Mouse (Mus musculus): ENCODE data around the gene Elp5.

The Elp5 gene

GRCm38 (mm10) chr11:69991711-69992110 is 9.4 kb upstream of the Elp5 start:
- in situ Hi-C loops (cut with MseI, MboI): no loop called here

- in situ Hi-C loops (cut with MseI, MboI): no loop called here
Observed at GRCm38 (mm10) chr11:69990850-69991691, 8.8 kb upstream of the Elp5 start, which contains the start of gene Gabarap. Gabarap (plus strand) TSS chr11:69991143.

GRCm38 (mm10) chr11:69989949-69990348 is 7.6 kb upstream of the Elp5 start:
- in situ Hi-C loops (cut with MseI, MboI): no loop called here

GRCm38 (mm10) chr11:69984431-69984830 is 2.1 kb upstream of the Elp5 start:
- in situ Hi-C loops (cut with MseI, MboI): no loop called here

GRCm38 (mm10) chr11:69983377-69983776 is 1.1 kb upstream of the Elp5 start:
- in situ Hi-C loops (cut with MseI, MboI): no loop called here

- in situ Hi-C loops (cut with MseI, MboI): no loop called here
Observed at GRCm38 (mm10) chr11:69982877-69983276, 560 bp upstream of the Elp5 start.

GRCm38 (mm10) chr11:69981141-69981762 is 1.1 kb downstream of the Elp5 start, which contains the start of gene Ctdnep1:
Ctdnep1 (plus strand) TSS chr11:69981156.
- in situ Hi-C loops (cut with MseI, MboI): no loop called here

- in situ Hi-C loops (cut with MseI, MboI): no loop called here
Observed at GRCm38 (mm10) chr11:69980196-69981140, 1.8 kb downstream of the Elp5 start.

GRCm38 (mm10) chr11:69979827-69980195 is 2.5 kb downstream of the Elp5 start:
- in situ Hi-C loops (cut with MseI, MboI): no loop called here

- in situ Hi-C loops (cut with MseI, MboI): no loop called here
Observed at GRCm38 (mm10) chr11:69976271-69976670, 6.0 kb downstream of the Elp5 start.

GRCm38 (mm10) chr11:69974907-69975306 is 7.4 kb downstream of the Elp5 start:
- in situ Hi-C loops (cut with MseI, MboI): no loop called here

- in situ Hi-C loops (cut with MseI, MboI): no loop called here
Observed at GRCm38 (mm10) chr11:69970775-69971174, 11.5 kb downstream of the Elp5 start.

- in situ Hi-C loops (cut with MseI, MboI): no loop called here
Observed at GRCm38 (mm10) chr11:69970222-69970621, 12.1 kb downstream of the Elp5 start.

- in situ Hi-C loops (cut with MseI, MboI): no loop called here
Observed at GRCm38 (mm10) chr11:69968793-69969192, 13.5 kb downstream of the Elp5 start.

- in situ Hi-C loops (cut with MseI, MboI): no loop called here
Observed at GRCm38 (mm10) chr11:69966860-69967517, 15.3 kb downstream of the Elp5 start.

GRCm38 (mm10) chr11:69966006-69966859 is 16.1 kb downstream of the Elp5 start:
- in situ Hi-C loops (cut with MseI, MboI): no loop called here

GRCm38 (mm10) chr11:69965271-69966005 is 16.9 kb downstream of the Elp5 start:
- in situ Hi-C loops (cut with MseI, MboI): no loop called here

- in situ Hi-C loops (cut with MseI, MboI): loop anchor here in 1 of 2 experiments (5.0 kb wide), 1 partner anchor 37 kb away; no protein-coding TSS in a partner anchor
Observed at GRCm38 (mm10) chr11:69964650-69965270, 17.6 kb downstream of the Elp5 start, which contains the start of gene Cldn7. Cldn7 (plus strand) TSS chr11:69964779.

- in situ Hi-C loops (cut with MseI, MboI): loop anchor here in 1 of 2 experiments (5.0 kb wide), 1 partner anchor 35 kb away; no protein-coding TSS in a partner anchor
Observed at GRCm38 (mm10) chr11:69961841-69962240, 20.5 kb downstream of the Elp5 start.

Measured in mouse trophoblast stem cell (cell line).